Mouse (Mus musculus): ENCODE results near the gene Gm1604a. TPM values are rescaled to one million over a fixed set of nuclear protein-coding genes. Genes with fewer than 3 reads are reported as not detected.
"Not testable (repeated sequence)": the region's sequence is repeated elsewhere in the genome, so short reads cannot be mapped to it uniquely, and the experiment has no call there.

Gene Gm1604a
- not detected in 2 replicates for polyA plus RNA-seq (2014; fragmentation: Nextera tagmentation; extraction: Ambion mirVana)

- 38% methylated on average over 4 of the region's 14 CpGs for WGBS
- not testable (repeated sequence) for H3K4me3 ChIP-seq (ENCODE audit: control insufficient read depth in 1 of 2, insufficient read depth in 1 of 2, low read depth in 1 of 2, low read length in 2 of 2); H3K4me2 ChIP-seq (ENCODE audit: low read length); H3K27me3 ChIP-seq (ENCODE audit: control insufficient read depth, insufficient read depth, low read length); H3K9me3 ChIP-seq (ENCODE audit: control insufficient read depth, low read length); ATAC-seq (ENCODE audit: insufficient number of reproducible peaks, insufficient read depth, low FRiP score, low read depth); H3K9ac ChIP-seq (ENCODE audit: low read length); H3K27ac ChIP-seq (replicated peaks in 1 of 2; ENCODE audit: control insufficient read depth in 1 of 2, insufficient read depth in 1 of 2, low read depth in 2 of 2, low read length in 2 of 2); H3K4me1 ChIP-seq (ENCODE audit: control insufficient read depth in 2 of 2, insufficient read depth in 2 of 2, low read length in 2 of 2); H3K36me3 ChIP-seq (ENCODE audit: control insufficient read depth, insufficient read depth, low read length)
These were observed at the start of gene Gm1604a for GRCm38 (mm10) chr17:7025257-7025656. Gm1604a (plus strand) TSS chr17:7025568.

GRCm38 (mm10) chr17:6978287-6979248, 46.8 kb upstream of the Gm1604a start, which contains the start of gene Gm49721:
Gm49721 (plus strand) TSS chr17:6978904.
- not testable (repeated sequence) for H3K36me3 ChIP-seq (ENCODE audit: control insufficient read depth, insufficient read depth, low read length); H3K27me3 ChIP-seq (ENCODE audit: control insufficient read depth, insufficient read depth, low read length); H3K4me1 ChIP-seq (ENCODE audit: control insufficient read depth in 2 of 2, insufficient read depth in 2 of 2, low read length in 2 of 2); H3K9me3 ChIP-seq (ENCODE audit: control insufficient read depth, low read length)
- peak within 1 kb of the TSS; percentile 57 for H3K4me2 ChIP-seq (ENCODE audit: low read length)
- peak within 1 kb of the TSS; percentile 52 to 68 for H3K4me3 ChIP-seq (ENCODE audit: control insufficient read depth in 1 of 2, insufficient read depth in 1 of 2, low read depth in 1 of 2, low read length in 2 of 2)
- H3K9ac ChIP-seq (ENCODE audit: low read length) = peak within 1 kb of the TSS; percentile 78
- WGBS = under 1% methylated on average over 49 of the region's 68 CpGs
- ATAC-seq (ENCODE audit: insufficient number of reproducible peaks, insufficient read depth, low FRiP score, low read depth) = peak; percentile 98
- peak within 1 kb of the TSS in 1 of 2 experiments; percentile 56; a peak in 2 of 4 replicates for H3K27ac ChIP-seq (replicated peaks in 1 of 2; ENCODE audit: control insufficient read depth in 1 of 2, insufficient read depth in 1 of 2, low read depth in 2 of 2, low read length in 2 of 2)

- H3K4me1 ChIP-seq (ENCODE audit: control insufficient read depth in 2 of 2, insufficient read depth in 2 of 2, low read length in 2 of 2) = not testable (repeated sequence)
- H3K4me3 ChIP-seq (ENCODE audit: control insufficient read depth in 1 of 2, insufficient read depth in 1 of 2, low read depth in 1 of 2, low read length in 2 of 2) = peak overlapping the region; percentile 52 to 68
These were observed 46.0 kb upstream of the Gm1604a start for GRCm38 (mm10) chr17:6979380-6979779.

GRCm38 (mm10) chr17:6980144-6980543, 45.2 kb upstream of the Gm1604a start:
- H3K4me2 ChIP-seq (ENCODE audit: low read length); H3K27me3 ChIP-seq (ENCODE audit: control insufficient read depth, insufficient read depth, low read length); H3K9me3 ChIP-seq (ENCODE audit: control insufficient read depth, low read length); H3K9ac ChIP-seq (ENCODE audit: low read length); H3K4me3 ChIP-seq (ENCODE audit: control insufficient read depth in 1 of 2, insufficient read depth in 1 of 2, low read depth in 1 of 2, low read length in 2 of 2); ATAC-seq (ENCODE audit: insufficient number of reproducible peaks, insufficient read depth, low FRiP score, low read depth); H3K27ac ChIP-seq (replicated peaks in 1 of 2; ENCODE audit: control insufficient read depth in 1 of 2, insufficient read depth in 1 of 2, low read depth in 2 of 2, low read length in 2 of 2); H3K36me3 ChIP-seq (ENCODE audit: control insufficient read depth, insufficient read depth, low read length); H3K4me1 ChIP-seq (ENCODE audit: control insufficient read depth in 2 of 2, insufficient read depth in 2 of 2, low read length in 2 of 2): not testable (repeated sequence)
- WGBS = 95% methylated on average over 5 of the region's 8 CpGs

More at GRCm38 (mm10) chr17:6979380-6979779, 46.0 kb upstream of the Gm1604a start:
- 17% methylated on average over 5 of the region's 5 CpGs for WGBS
- H3K36me3 ChIP-seq (ENCODE audit: control insufficient read depth, insufficient read depth, low read length); ATAC-seq (ENCODE audit: insufficient number of reproducible peaks, insufficient read depth, low FRiP score, low read depth); H3K9me3 ChIP-seq (ENCODE audit: control insufficient read depth, low read length); H3K27ac ChIP-seq (replicated peaks in 1 of 2; ENCODE audit: control insufficient read depth in 1 of 2, insufficient read depth in 1 of 2, low read depth in 2 of 2, low read length in 2 of 2); H3K27me3 ChIP-seq (ENCODE audit: control insufficient read depth, insufficient read depth, low read length): not testable (repeated sequence)
- Histone ChIP-seq H3K9ac (ENCODE audit: low read length) (peak overlapping the region; percentile 78), H3K4me2 (ENCODE audit: low read length) (peak overlapping the region; percentile 57)

GRCm38 (mm10) chr17:6986118-6986517, 39.2 kb upstream of the Gm1604a start:
- not testable (repeated sequence) for H3K27me3 ChIP-seq (ENCODE audit: control insufficient read depth, insufficient read depth, low read length); ATAC-seq (ENCODE audit: insufficient number of reproducible peaks, insufficient read depth, low FRiP score, low read depth); H3K36me3 ChIP-seq (ENCODE audit: control insufficient read depth, insufficient read depth, low read length); H3K9me3 ChIP-seq (ENCODE audit: control insufficient read depth, low read length); H3K4me3 ChIP-seq (ENCODE audit: control insufficient read depth in 1 of 2, insufficient read depth in 1 of 2, low read depth in 1 of 2, low read length in 2 of 2); H3K27ac ChIP-seq (replicated peaks in 1 of 2; ENCODE audit: control insufficient read depth in 1 of 2, insufficient read depth in 1 of 2, low read depth in 2 of 2, low read length in 2 of 2); H3K9ac ChIP-seq (ENCODE audit: low read length); H3K4me2 ChIP-seq (ENCODE audit: low read length); H3K4me1 ChIP-seq (ENCODE audit: control insufficient read depth in 2 of 2, insufficient read depth in 2 of 2, low read length in 2 of 2)
- WGBS = 93% methylated on average over 1 of the region's 1 CpGs

- not testable (repeated sequence) for H3K9ac ChIP-seq (ENCODE audit: low read length); ATAC-seq (ENCODE audit: insufficient number of reproducible peaks, insufficient read depth, low FRiP score, low read depth); H3K4me2 ChIP-seq (ENCODE audit: low read length); H3K36me3 ChIP-seq (ENCODE audit: control insufficient read depth, insufficient read depth, low read length); H3K27me3 ChIP-seq (ENCODE audit: control insufficient read depth, insufficient read depth, low read length); H3K4me3 ChIP-seq (ENCODE audit: control insufficient read depth in 1 of 2, insufficient read depth in 1 of 2, low read depth in 1 of 2, low read length in 2 of 2); H3K27ac ChIP-seq (replicated peaks in 1 of 2; ENCODE audit: control insufficient read depth in 1 of 2, insufficient read depth in 1 of 2, low read depth in 2 of 2, low read length in 2 of 2); H3K4me1 ChIP-seq (ENCODE audit: control insufficient read depth in 2 of 2, insufficient read depth in 2 of 2, low read length in 2 of 2); H3K9me3 ChIP-seq (ENCODE audit: control insufficient read depth, low read length)
- WGBS = no CpG with 5 or more reads among the region's 6 CpGs
These were observed 29.9 kb upstream of the Gm1604a start for GRCm38 (mm10) chr17:6995504-6995903.

GRCm38 (mm10) chr17:6996826-6997225, 28.5 kb upstream of the Gm1604a start:
- not testable (repeated sequence) for H3K9me3 ChIP-seq (ENCODE audit: control insufficient read depth, low read length); H3K4me1 ChIP-seq (ENCODE audit: control insufficient read depth in 2 of 2, insufficient read depth in 2 of 2, low read length in 2 of 2); H3K27me3 ChIP-seq (ENCODE audit: control insufficient read depth, insufficient read depth, low read length); H3K4me2 ChIP-seq (ENCODE audit: low read length); ATAC-seq (ENCODE audit: insufficient number of reproducible peaks, insufficient read depth, low FRiP score, low read depth); H3K9ac ChIP-seq (ENCODE audit: low read length); H3K27ac ChIP-seq (replicated peaks in 1 of 2; ENCODE audit: control insufficient read depth in 1 of 2, insufficient read depth in 1 of 2, low read depth in 2 of 2, low read length in 2 of 2); H3K4me3 ChIP-seq (ENCODE audit: control insufficient read depth in 1 of 2, insufficient read depth in 1 of 2, low read depth in 1 of 2, low read length in 2 of 2); H3K36me3 ChIP-seq (ENCODE audit: control insufficient read depth, insufficient read depth, low read length)
- WGBS = 84% methylated on average over 8 of the region's 8 CpGs

Data from heart, embryonic 14.5 days (tissue).